Mouse (Mus musculus) CH12.LX (cell line): ENCODE results near the gene Dleu7. TPM values are rescaled to one million over a fixed set of nuclear protein-coding genes. Genes with fewer than 3 reads are reported as not detected.

Source experiments
- DNase-seq: peaks from one replicate; pipeline ENCODE4 v3.0.0-alpha.2; 2013; ENCODE audit errors: extremely low read depth
- H3K27ac ChIP-seq: 2 replicates; pipeline ENCODE4 v1.5.1; 2012; ENCODE audit warnings: low read depth, mild to moderate bottlenecking, control low read depth, moderate library complexity; ENCODE audit not compliant: insufficient read depth
- H3K27me3 ChIP-seq: replicated peaks from 2 replicates; pipeline ENCODE3; 2012; ENCODE audit warnings: inconsistent platforms
- H3K36me3 ChIP-seq, 2 experiments: replicated peaks in 1 of 2; 2 replicates each; pipeline versions ENCODE3 to v1.6.1; 2012; ENCODE audit warnings: inconsistent platforms in 1 of 2, low read length in 1 of 2, mild to moderate bottlenecking in 1 of 2, mixed read lengths in 1 of 2, moderate library complexity in 1 of 2; ENCODE audit not compliant: control insufficient read depth in 1 of 2, insufficient read depth in 1 of 2
- H3K4me1 ChIP-seq, 2 experiments: 2 replicates each; pipeline ENCODE4 v1.6.1; 2012; ENCODE audit warnings: inconsistent platforms in 1 of 2, moderate library complexity in 1 of 2; ENCODE audit not compliant: insufficient read depth in 2 of 2, control insufficient read depth in 1 of 2
- H3K4me2 ChIP-seq: 2 replicates; pipeline ENCODE4 v1.6.1; 2012; ENCODE audit warnings: low read depth, mild to moderate bottlenecking, control low read depth; ENCODE audit not compliant: poor library complexity, insufficient read depth, severe bottlenecking
- H3K4me3 ChIP-seq, 3 experiments: fragments of 150-350 bp in 1 of 3; sonication (generic) in 1 of 3; replicated peaks in 1 of 3; 2 replicates each; pipeline versions ENCODE3 to v1.5.1; 2011 to 2012; ENCODE audit warnings: low read depth in 2 of 3, low read length in 2 of 3, mild to moderate bottlenecking in 2 of 3, moderate library complexity in 2 of 3, control low read depth in 1 of 3, improper control_type of control experiment in 1 of 3, inconsistent platforms in 1 of 3, mixed read lengths in 1 of 3; ENCODE audit not compliant: poor library complexity in 1 of 3
- H3K79me2 ChIP-seq: replicated peaks from 2 replicates; pipeline ENCODE4 v1.6.1; 2012; ENCODE audit warnings: mild to moderate bottlenecking, moderate library complexity; ENCODE audit not compliant: control insufficient read depth, poor library complexity, insufficient read depth, severe bottlenecking; ENCODE audit errors: extremely low read depth
- H3K9ac ChIP-seq: 2 replicates; pipeline ENCODE4 v1.6.1; 2012; ENCODE audit warnings: low read depth, mild to moderate bottlenecking, control low read depth, moderate library complexity; ENCODE audit not compliant: insufficient read depth
- H3K9me3 ChIP-seq: replicated peaks from 2 replicates; pipeline ENCODE3; 2012; ENCODE audit warnings: low read length, inconsistent platforms, mixed read lengths
- CHD2 ChIP-seq: IDR thresholded peaks from 2 replicates; pipeline ENCODE4 v1.6.1; 2011; ENCODE audit warnings: low read length, improper control_type of control experiment
- CTCF ChIP-seq, 2 experiments: IDR thresholded peaks in 1 of 2; conservative IDR thresholded peaks in 1 of 2; 2 replicates each; pipeline ENCODE4 v1.5.1; 2011 to 2012; ENCODE audit warnings: low read depth in 2 of 2, low read length in 2 of 2, improper control_type of control experiment in 1 of 2, inconsistent platforms in 1 of 2, mild to moderate bottlenecking in 1 of 2, moderate library complexity in 1 of 2
- ETS1 ChIP-seq: conservative IDR thresholded peaks from 2 replicates; pipeline ENCODE4 v1.6.1; 2012; ENCODE audit warnings: low read depth, mild to moderate bottlenecking, inconsistent platforms, low read length, improper control_type of control experiment, moderate library complexity
- HCFC1 ChIP-seq: IDR thresholded peaks from 2 replicates; pipeline ENCODE4 v1.6.1; 2012; ENCODE audit warnings: low read depth, mild to moderate bottlenecking, inconsistent platforms, low read length, improper control_type of control experiment
- JUN ChIP-seq: IDR thresholded peaks from 2 replicates; pipeline ENCODE4 v1.6.1; 2011; ENCODE audit warnings: low read depth, mild to moderate bottlenecking, low read length, improper control_type of control experiment, moderate library complexity; ENCODE audit not compliant: insufficient read depth
- JUND ChIP-seq: conservative IDR thresholded peaks from 2 replicates; pipeline ENCODE4 v1.6.1; 2011; ENCODE audit warnings: low read depth, low read length, improper control_type of control experiment
- MAFK ChIP-seq: IDR thresholded peaks from 2 replicates; pipeline ENCODE4 v1.6.1; 2011; ENCODE audit warnings: low read length, improper control_type of control experiment; ENCODE audit not compliant: insufficient replicate concordance
- MAZ ChIP-seq: IDR thresholded peaks from 2 replicates; pipeline ENCODE4 v1.6.1; 2012; ENCODE audit warnings: low read depth, mild to moderate bottlenecking, inconsistent platforms, low read length, improper control_type of control experiment, moderate library complexity
- MXI1 ChIP-seq: IDR thresholded peaks from 2 replicates; pipeline ENCODE4 v1.6.1; 2011; ENCODE audit warnings: mild to moderate bottlenecking, low read depth, low read length, improper control_type of control experiment
- MYC ChIP-seq: IDR thresholded peaks from 2 replicates; pipeline ENCODE4 v1.6.1; 2011; ENCODE audit warnings: low read depth, mild to moderate bottlenecking, improper control_type of control experiment, low read length
- NELFE ChIP-seq: IDR thresholded peaks from 2 replicates; pipeline ENCODE4 v1.6.1; 2011; ENCODE audit warnings: low read depth, low read length, improper control_type of control experiment
- NRF1 ChIP-seq: IDR thresholded peaks from 2 replicates; pipeline ENCODE4 v1.6.1; 2014; ENCODE audit warnings: low read depth, mild to moderate bottlenecking, inconsistent platforms, low read length, improper control_type of control experiment, moderate library complexity
- PAX5 ChIP-seq: IDR thresholded peaks from 2 replicates; pipeline ENCODE4 v1.6.1; 2012; ENCODE audit warnings: low read length, inconsistent platforms, mixed read lengths
- POLR2A ChIP-seq: IDR thresholded peaks from 2 replicates; pipeline ENCODE4 v1.6.1; 2011; ENCODE audit warnings: low read depth, mild to moderate bottlenecking, improper control_type of control experiment, low read length
- RCOR1 ChIP-seq: conservative IDR thresholded peaks from 2 replicates; pipeline ENCODE4 v1.6.1; 2012; ENCODE audit warnings: low read depth, mild to moderate bottlenecking, inconsistent platforms, low read length, improper control_type of control experiment
- SIN3A ChIP-seq: IDR thresholded peaks from 2 replicates; pipeline ENCODE4 v1.6.1; 2012; ENCODE audit warnings: low read length, improper control_type of control experiment, inconsistent platforms
- SMC3 ChIP-seq: IDR thresholded peaks from 2 replicates; pipeline ENCODE4 v1.6.1; 2011; ENCODE audit warnings: low read depth, low read length, improper control_type of control experiment
- TCF12 ChIP-seq: IDR thresholded peaks from 2 replicates; pipeline ENCODE4 v1.6.1; 2014; ENCODE audit warnings: low read depth, mild to moderate bottlenecking, inconsistent platforms, low read length, improper control_type of control experiment
- ZC3H11A ChIP-seq: IDR thresholded peaks from 2 replicates; pipeline ENCODE4 v1.6.1; 2012; ENCODE audit warnings: low read depth, mild to moderate bottlenecking, inconsistent platforms, low read length, improper control_type of control experiment
- ZKSCAN1 ChIP-seq: IDR thresholded peaks from 2 replicates; pipeline ENCODE4 v1.6.1; 2012; ENCODE audit warnings: low read depth, inconsistent platforms, low read length, improper control_type of control experiment, borderline replicate concordance
- ZMIZ1 ChIP-seq: IDR thresholded peaks from 2 replicates; pipeline ENCODE4 v1.6.1; 2012; ENCODE audit warnings: low read depth, mild to moderate bottlenecking, inconsistent platforms, low read length, improper control_type of control experiment
- ZNF384 ChIP-seq: IDR thresholded peaks from 2 replicates; pipeline ENCODE4 v1.6.1; 2012; ENCODE audit warnings: low read depth, low read length, improper control_type of control experiment, inconsistent platforms
- dilution Hi-C: fragments of 300-500 bp; cut with MboI; formaldehyde crosslinking; loops from 2 replicates; pipeline ENCODE4 v1.14.3; 2020; ENCODE audit warnings: low sequenced_read_pairs; ENCODE audit not compliant: extremely low pct_unique_long_range_greater_than_20kb, extremely low pct_ligation_motif_present
- in situ Hi-C: fragments of 300-500 bp; cut with MboI; formaldehyde crosslinking; loops from 3 replicates; pipeline ENCODE4 v1.14.3; 2019; ENCODE audit warnings: low sequenced_read_pairs, low pct_ligation_motif_present, low pct_unique_long_range_greater_than_20kb, mixed read lengths
- polyA plus RNA-seq: library from polyadenylated mRNA; unstranded; fragments of >175 nt; gene quantifications from 2 replicates; pipeline ENCODE4 v1.2.1, GENCODE M21; 2012; ENCODE audit warnings: low read depth; ENCODE audit not compliant: insufficient read length
- total RNA-seq, 2 experiments: library from RNA; depleted of rRNA; stranded (reverse); fragments of 300-350 nt in 1 of 2; fragments of >200 nt in 1 of 2; gene quantifications; 2 replicates each; pipeline ENCODE4 v1.2.3; 2012 to 2014

Dleu7 gene
- total and polyA plus RNA-seq, 3 experiments: not detected

DNA sequence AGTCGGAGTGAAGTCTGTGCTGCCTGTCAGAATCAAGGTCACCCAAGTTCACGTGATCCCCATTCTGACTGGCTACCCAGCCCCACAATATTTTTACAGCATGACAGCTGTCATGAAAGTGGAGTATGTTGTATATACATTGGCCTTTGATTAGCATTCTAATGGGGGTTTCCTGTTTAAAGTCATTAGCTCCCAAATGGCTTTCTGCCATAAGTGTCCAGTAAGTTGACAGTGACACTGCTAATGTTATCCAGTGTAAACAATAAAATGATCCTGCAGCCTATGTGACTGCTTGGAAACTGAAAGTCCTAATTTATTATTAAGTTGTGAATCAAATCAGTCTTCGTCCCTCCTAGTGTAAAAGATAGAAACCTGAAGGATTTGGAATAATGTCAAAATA lies 33.2 kb upstream of the Dleu7 start:
- no peak overlapping the region for H3K9ac ChIP-seq
- in situ Hi-C loops (no loop called here), dilution Hi-C loops (no loop called here)
- no peak overlapping the region for H3K4me3 ChIP-seq
- H3K36me3 ChIP-seq: peaks cover 0 to 12% of the 10 kb centered on the region in 2 experiments
- H3K4me2 ChIP-seq: no peak overlapping the region
- no peak overlapping the region for H3K27ac ChIP-seq
- H3K4me1 ChIP-seq: peaks cover 0 to 23% of the 10 kb centered on the region in 2 experiments; a peak in 2 of 4 replicates
- no peaks in the 10 kb centered on the region for H3K9me3 ChIP-seq
- H3K79me2 ChIP-seq: no peaks in the 10 kb centered on the region
- no peak for DNase-seq
- no peaks in the 10 kb centered on the region for H3K27me3 ChIP-seq
- TF ChIP-seq RCOR1 (no peak), ZMIZ1 (no peak), SIN3A (no peak), NELFE (no peak)
- TF ChIP-seq, all 38 proteins: peak for 0

DNA sequence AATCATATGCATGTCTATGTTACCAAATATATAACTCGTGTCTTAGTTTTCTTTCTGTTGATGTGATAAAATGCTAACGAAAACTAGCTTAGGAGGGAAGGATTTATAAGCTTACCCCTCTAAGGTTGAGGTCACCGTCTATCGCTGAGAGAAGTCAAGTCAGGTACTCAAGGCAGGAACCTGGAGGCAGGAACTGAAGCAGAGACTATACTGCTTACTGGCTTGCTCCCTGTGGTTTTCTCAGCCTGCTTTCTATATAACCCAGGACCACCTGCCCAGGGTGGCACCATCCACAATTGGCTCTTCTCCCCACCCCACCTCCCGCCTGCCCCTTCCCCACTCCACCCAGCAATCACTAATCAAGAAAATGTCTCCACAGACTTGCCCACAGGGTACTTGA lies 32.1 kb upstream of the Dleu7 start:
- TF ChIP-seq MXI1: no peak
- dilution Hi-C loops (no loop called here), in situ Hi-C loops (no loop called here)

DNA sequence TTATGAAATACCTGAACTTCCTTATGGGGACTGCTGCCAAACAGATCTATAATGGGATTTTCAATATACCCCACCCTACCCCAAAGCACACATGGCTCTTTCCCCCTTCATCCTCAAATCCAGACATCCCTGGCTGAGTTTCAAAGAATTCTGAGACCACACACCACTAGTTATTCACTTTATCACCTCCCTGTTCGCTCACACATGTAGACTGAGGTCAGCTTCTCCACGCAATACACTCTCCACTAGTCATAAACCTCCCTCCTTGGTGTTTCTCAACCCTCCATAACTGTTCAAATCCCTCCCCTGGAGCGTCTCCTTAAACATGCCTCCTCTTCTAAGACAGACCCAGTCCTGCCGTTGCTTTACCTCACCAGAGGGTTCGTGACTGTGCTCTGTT lies 30.6 kb upstream of the Dleu7 start:
- Histone ChIP-seq H3K4me3 (no peak overlapping the region), H3K27ac (no peak overlapping the region), H3K4me1 (peaks cover 0 to 2% of the 10 kb centered on the region in 2 experiments; a peak in 1 of 4 replicates), H3K79me2 (no peaks in the 10 kb centered on the region), H3K4me2 (no peak overlapping the region), H3K9me3 (no peaks in the 10 kb centered on the region), H3K36me3 (peaks cover 0 to 1% of the 10 kb centered on the region in 2 experiments), H3K27me3 (no peaks in the 10 kb centered on the region), H3K9ac (no peak overlapping the region)
- dilution Hi-C loops (no loop called here), in situ Hi-C loops (no loop called here)
- TF ChIP-seq ZKSCAN1 (no peak), JUND (no peak), JUN (no peak), TCF12 (no peak), MYC (no peak), MAFK (no peak), ETS1 (no peak), CHD2 (no peak), MAZ (no peak), PAX5 (no peak), HCFC1 (no peak), ZNF384 (no peak), NRF1 (no peak), CTCF (conservative IDR thresholded peaks at IDR 0.05 in 1 of 2, IDR thresholded peaks at IDR 0.05 in 1 of 2; ENCODE audit: low read depth in 2 of 2, low read length in 2 of 2) (no peak), SMC3 (no peak), POLR2A (no peak), NELFE (no peak), ZC3H11A (no peak)
- DNase-seq: no peak

More for the DNA sequence above, 32.1 kb upstream of the Dleu7 start:
- H3K79me2 ChIP-seq: no peaks in the 10 kb centered on the region
- no peak overlapping the region for H3K9ac ChIP-seq
- DNase-seq: no peak
- no peak overlapping the region for H3K4me2 ChIP-seq
- H3K4me3 ChIP-seq: no peak overlapping the region
- H3K4me1 ChIP-seq: peaks cover 0 to 15% of the 10 kb centered on the region in 2 experiments; a peak in 2 of 4 replicates
- H3K27me3 ChIP-seq: no peaks in the 10 kb centered on the region
- no peak overlapping the region for H3K27ac ChIP-seq
- peaks cover 0 to 9% of the 10 kb centered on the region in 2 experiments for H3K36me3 ChIP-seq
- no peaks in the 10 kb centered on the region for H3K9me3 ChIP-seq
